Mouse (Mus musculus): ENCODE data around the gene Baiap3. TPM values are rescaled to one million over a fixed set of nuclear protein-coding genes. Genes with fewer than 3 reads are reported as not detected.
"Not testable (repeated sequence)": the region's sequence is repeated elsewhere in the genome, so short reads cannot be mapped to it uniquely, and the experiment has no call there.

Gene Baiap3
- total RNA-seq, 2 experiments from 2014 or later, result 24.4 to 30.7 TPM

- no peak for DNase-seq (ENCODE audit: low spot score in 2 of 2)
These were observed 8.0 kb downstream of the Baiap3 start for GRCm38 (mm10) chr17:25248033-25248750.

- no peak for DNase-seq (ENCODE audit: low spot score in 2 of 2)
These were observed 11.9 kb downstream of the Baiap3 start for GRCm38 (mm10) chr17:25244239-25244638.

GRCm38 (mm10) chr17:25243131-25243780, 12.9 kb downstream of the Baiap3 start:
- DNase-seq (ENCODE audit: low spot score in 2 of 2), result no peak

- DNase-seq (ENCODE audit: low spot score in 2 of 2), result peak; percentile 69 to 75
These were observed 16.2 kb downstream of the Baiap3 start, which contains the start of the genes Gnptg and Tsr3 for GRCm38 (mm10) chr17:25239695-25240636. Gnptg (minus strand) TSS chr17:25240124. Tsr3 (plus strand) TSS chr17:25240170.

GRCm38 (mm10) chr17:25235635-25236034, 20.5 kb downstream of the Baiap3 start:
- no peak for DNase-seq (ENCODE audit: low spot score in 2 of 2)

GRCm38 (mm10) chr17:25231621-25232020, 24.5 kb downstream of the Baiap3 start:
- DNase-seq (ENCODE audit: low spot score in 2 of 2), result not testable (repeated sequence)

GRCm38 (mm10) chr17:25230700-25231099, 25.5 kb downstream of the Baiap3 start:
- DNase-seq (ENCODE audit: low spot score in 2 of 2), result no peak

- not testable (repeated sequence) for DNase-seq (ENCODE audit: low spot score in 2 of 2)
These were observed 26.0 kb downstream of the Baiap3 start for GRCm38 (mm10) chr17:25230014-25230655.

GRCm38 (mm10) chr17:25227991-25228390, 28.2 kb downstream of the Baiap3 start:
- DNase-seq (ENCODE audit: low spot score in 2 of 2), result no peak

- no peak for DNase-seq (ENCODE audit: low spot score in 2 of 2)
These were observed 30.5 kb downstream of the Baiap3 start for GRCm38 (mm10) chr17:25225659-25226058.

GRCm38 (mm10) chr17:25224586-25225222, 31.5 kb downstream of the Baiap3 start:
- DNase-seq (ENCODE audit: low spot score in 2 of 2), result no peak

- no peak for DNase-seq (ENCODE audit: low spot score in 2 of 2)
These were observed 33.1 kb downstream of the Baiap3 start for GRCm38 (mm10) chr17:25222951-25223601.

GRCm38 (mm10) chr17:25222504-25222940, 33.6 kb downstream of the Baiap3 start:
- not testable (repeated sequence) for DNase-seq (ENCODE audit: low spot score in 2 of 2)

- DNase-seq (ENCODE audit: low spot score in 2 of 2), result peak; percentile 26 to 40
These were observed 34.2 kb downstream of the Baiap3 start for GRCm38 (mm10) chr17:25221821-25222503.

- no peak for DNase-seq (ENCODE audit: low spot score in 2 of 2)
These were observed 35.4 kb downstream of the Baiap3 start for GRCm38 (mm10) chr17:25220746-25221145.

- no peak for DNase-seq (ENCODE audit: low spot score in 2 of 2)
These were observed 36.5 kb downstream of the Baiap3 start for GRCm38 (mm10) chr17:25219492-25220295.

GRCm38 (mm10) chr17:25218967-25219366, 37.2 kb downstream of the Baiap3 start:
- DNase-seq (ENCODE audit: low spot score in 2 of 2), result no peak

GRCm38 (mm10) chr17:25215431-25215830, 40.7 kb downstream of the Baiap3 start:
- no peak for DNase-seq (ENCODE audit: low spot score in 2 of 2)
